Mouse (Mus musculus): ENCODE results near the gene Dram1. TPM values are rescaled to one million over a fixed set of nuclear protein-coding genes. Genes with fewer than 3 reads are reported as not detected.

The Dram1 gene
- polyA plus RNA-seq, 1 experiment, result 2.0 TPM

DNA sequence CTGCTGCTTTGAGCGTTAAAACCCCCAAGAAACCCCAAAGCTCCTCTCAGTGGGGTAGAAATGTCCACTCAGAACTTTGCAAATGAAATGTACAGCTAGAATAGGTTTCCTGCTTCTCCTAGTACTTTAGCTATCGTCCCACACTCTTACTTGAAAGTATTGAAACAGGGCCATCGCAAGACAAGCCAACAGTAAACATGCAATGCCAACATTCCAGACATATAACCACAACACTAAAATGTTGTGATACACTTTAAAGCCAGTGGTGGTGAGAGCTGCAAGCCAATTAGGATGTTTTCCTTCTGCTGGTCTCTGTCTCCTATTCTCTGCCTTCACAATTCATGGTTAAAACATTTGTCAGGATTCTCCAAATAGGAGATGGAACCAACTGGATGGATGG lies 97.2 kb downstream of the Dram1 start:
- no peaks in the 10 kb centered on the region for H3K4me1 ChIP-seq (ENCODE audit: control insufficient read depth, insufficient read depth, low read length)
- no peak overlapping the region for H3K4me3 ChIP-seq (ENCODE audit: insufficient read depth, low read length)
- no peak for TF ChIP-seq POLR2A (IDR thresholded peaks at IDR 0.05; ENCODE audit: extremely low read depth, insufficient read depth, low read length)
- no peak for TF ChIP-seq CTCF (IDR thresholded peaks at IDR 0.05; ENCODE audit: extremely low read depth, insufficient read depth, low read length)
- H3K27ac ChIP-seq (ENCODE audit: insufficient read depth, low read length), result no peak overlapping the region

DNA sequence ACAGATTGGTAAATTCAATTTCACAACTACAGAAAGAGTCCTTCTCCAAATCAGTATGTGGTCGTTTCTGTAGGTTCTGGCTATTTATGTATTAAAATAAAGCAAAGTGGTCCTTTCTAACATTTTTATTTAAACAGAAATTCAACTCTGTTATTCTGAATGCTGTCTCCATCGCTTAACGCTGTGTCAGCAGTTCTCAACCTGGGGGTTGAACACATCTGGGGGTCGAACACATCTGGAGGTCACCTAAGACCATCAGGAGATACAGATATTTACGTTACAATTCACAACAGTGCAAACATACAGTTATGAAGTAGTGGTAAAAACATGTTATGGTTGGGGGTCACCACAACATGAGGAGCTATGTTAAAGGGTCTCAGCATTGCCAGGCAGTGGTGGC lies 104.8 kb downstream of the Dram1 start:
- no peak overlapping the region for H3K4me3 ChIP-seq (ENCODE audit: insufficient read depth, low read length)
- TF ChIP-seq POLR2A (IDR thresholded peaks at IDR 0.05; ENCODE audit: extremely low read depth, insufficient read depth, low read length) (no peak), CTCF (IDR thresholded peaks at IDR 0.05; ENCODE audit: extremely low read depth, insufficient read depth, low read length) (no peak)
- no peaks in the 10 kb centered on the region for H3K4me1 ChIP-seq (ENCODE audit: control insufficient read depth, insufficient read depth, low read length)
- no peak overlapping the region for H3K27ac ChIP-seq (ENCODE audit: insufficient read depth, low read length)

Other genes with a start within 250 kb of the Dram1 start
- gene Parpbp, start 232.1 kb downstream of the Dram1 start, polyA plus RNA-seq (2012; rRNA removed), result 0.19 and 0.58 TPM in 2 replicates
- 7.4 and 7.8 TPM in 2 replicates for gene Nup37, start 232.1 kb downstream of the Dram1 start, polyA plus RNA-seq (2012; rRNA removed)
- gene Washc3, start 178.0 kb downstream of the Dram1 start, polyA plus RNA-seq (2012; rRNA removed), result 23.8 and 24.2 TPM in 2 replicates
- 41.1 and 43.3 TPM in 2 replicates for gene Gnptab, start 52 bp upstream of the Dram1 start, polyA plus RNA-seq (2012; rRNA removed)
- 0.34 and 0.44 TPM in 2 replicates for gene Sycp3, start 80.5 kb upstream of the Dram1 start, polyA plus RNA-seq (2012; rRNA removed)
- gene Chpt1, start 125.0 kb upstream of the Dram1 start, polyA plus RNA-seq (2012; rRNA removed), result 22.2 and 22.8 TPM in 2 replicates
- 2.6 and 3.3 TPM in 2 replicates for gene Mybpc1, start 226.1 kb upstream of the Dram1 start, polyA plus RNA-seq (2012; rRNA removed)